Mouse (Mus musculus): Measurements from ENCODE around the gene Dusp15.

Gene Dusp15

GRCm38 (mm10) chr2:152906274-152907037 is 45.0 kb downstream of the Dusp15 start:
- no peak for DNase-seq (ENCODE audit: low spot score)

- no peak for DNase-seq (ENCODE audit: low spot score)
Observed at GRCm38 (mm10) chr2:152905036-152905829, 46.3 kb downstream of the Dusp15 start.

- DNase-seq (ENCODE audit: low spot score) = no peak
Observed at GRCm38 (mm10) chr2:152904127-152904643, 47.3 kb downstream of the Dusp15 start.

GRCm38 (mm10) chr2:152903586-152903985 is 47.9 kb downstream of the Dusp15 start:
- DNase-seq (ENCODE audit: low spot score) = no peak

GRCm38 (mm10) chr2:152902658-152903057 is 48.8 kb downstream of the Dusp15 start:
- no peak for DNase-seq (ENCODE audit: low spot score)

GRCm38 (mm10) chr2:152901296-152901695 is 50.2 kb downstream of the Dusp15 start:
- no peak for DNase-seq (ENCODE audit: low spot score)

GRCm38 (mm10) chr2:152899011-152899410 is 52.5 kb downstream of the Dusp15 start:
- no peak for DNase-seq (ENCODE audit: low spot score)

GRCm38 (mm10) chr2:152896926-152897325 is 54.6 kb downstream of the Dusp15 start:
- no peak for DNase-seq (ENCODE audit: low spot score)

GRCm38 (mm10) chr2:152895834-152896233 is 55.7 kb downstream of the Dusp15 start:
- DNase-seq (ENCODE audit: low spot score) = no peak

All from c-Kit-positive CD71-positive TER-119-positive erythroid progenitor cells, embryonic 14.5 days (primary cell).